Mouse (Mus musculus): ENCODE measurements around the gene Cldn6. TPM values are rescaled to one million over a fixed set of nuclear protein-coding genes. Genes with fewer than 3 reads are reported as not detected.
A peak's percentile ranks its signal among the peaks of the same experiment; 100 is the strongest.

Cldn6 gene
- 0.24 and 0.45 TPM in 2 replicates for polyA plus RNA-seq (2015; fragmentation: Nextera tagmentation; extraction: Ambion mirVana)

GRCm38 (mm10) chr17:23679127-23679835 lies at the start of gene Cldn6:
TSS of gene Cldn6 (plus strand) at chr17:23679249.
- no peaks in the 10 kb centered on the region for H3K36me3 ChIP-seq (ENCODE audit: control insufficient read depth, insufficient read depth)
- H3K27ac ChIP-seq (ENCODE audit: low read length): no peak within 1 kb of the TSS
- no peaks in the 10 kb centered on the region for H3K9me3 ChIP-seq (ENCODE audit: control insufficient read depth, low read length)
- peak within 1 kb of the TSS; percentile 28; the same call in 1 of the 2 replicates for H3K4me2 ChIP-seq (ENCODE audit: low read length)
- peaks cover 30% of the 10 kb centered on the region for H3K4me1 ChIP-seq (replicated peaks; ENCODE audit: control insufficient read depth, insufficient read depth, low read length)
- H3K9ac ChIP-seq (replicated peaks; ENCODE audit: low read depth, low read length): no peak within 1 kb of the TSS
- peaks cover 44% of the 10 kb centered on the region for H3K27me3 ChIP-seq (replicated peaks; ENCODE audit: control insufficient read depth, insufficient read depth, low read length)
- 2% methylated on average over 38 of the region's 38 CpGs for WGBS
- no peak for ATAC-seq
- H3K4me3 ChIP-seq (replicated peaks; ENCODE audit: low read length): peak within 1 kb of the TSS; percentile 4; the same call in 1 of the 2 replicates

- Histone ChIP-seq H3K4me2 (ENCODE audit: low read length) (peak overlapping the region; percentile 45), H3K27me3 (replicated peaks; ENCODE audit: control insufficient read depth, insufficient read depth, low read length) (no peaks in the 10 kb centered on the region), H3K4me1 (replicated peaks; ENCODE audit: control insufficient read depth, insufficient read depth, low read length) (peaks cover 5% of the 10 kb centered on the region; the same call in 1 of the 2 replicates), H3K27ac (ENCODE audit: low read length) (no peak overlapping the region), H3K4me3 (replicated peaks; ENCODE audit: low read length) (peak overlapping the region; percentile 4; the same call in 1 of the 2 replicates), H3K9ac (replicated peaks; ENCODE audit: low read depth, low read length) (no peak overlapping the region; the same call in 1 of the 2 replicates), H3K36me3 (ENCODE audit: control insufficient read depth, insufficient read depth) (no peaks in the 10 kb centered on the region), H3K9me3 (ENCODE audit: control insufficient read depth, low read length) (no peaks in the 10 kb centered on the region)
- ATAC-seq: peak; percentile 84
- 14% methylated on average over 22 of the region's 22 CpGs for WGBS
Measured at GRCm38 (mm10) chr17:23630195-23631020, 48.6 kb upstream of the Cldn6 start.

- ATAC-seq: no peak
- H3K36me3 ChIP-seq (ENCODE audit: control insufficient read depth, insufficient read depth): no peaks in the 10 kb centered on the region
- H3K4me3 ChIP-seq (replicated peaks; ENCODE audit: low read length): no peak overlapping the region
- peaks cover 5% of the 10 kb centered on the region; the same call in 1 of the 2 replicates for H3K4me1 ChIP-seq (replicated peaks; ENCODE audit: control insufficient read depth, insufficient read depth, low read length)
- H3K27ac ChIP-seq (ENCODE audit: low read length): no peak overlapping the region
- H3K27me3 ChIP-seq (replicated peaks; ENCODE audit: control insufficient read depth, insufficient read depth, low read length): no peaks in the 10 kb centered on the region
- H3K4me2 ChIP-seq (ENCODE audit: low read length): no peak overlapping the region
- no peaks in the 10 kb centered on the region for H3K9me3 ChIP-seq (ENCODE audit: control insufficient read depth, low read length)
- no peak overlapping the region for H3K9ac ChIP-seq (replicated peaks; ENCODE audit: low read depth, low read length)
- WGBS: 88% methylated on average over 8 of the region's 8 CpGs
Measured at GRCm38 (mm10) chr17:23631241-23631640, 47.8 kb upstream of the Cldn6 start.

GRCm38 (mm10) chr17:23644613-23645495 lies 34.2 kb upstream of the Cldn6 start, which contains the start of gene Mmp25:
TSS of gene Mmp25 (minus strand) at chr17:23645277.
- Histone ChIP-seq H3K9me3 (ENCODE audit: control insufficient read depth, low read length) (no peaks in the 10 kb centered on the region), H3K4me1 (replicated peaks; ENCODE audit: control insufficient read depth, insufficient read depth, low read length) (peaks cover 8% of the 10 kb centered on the region), H3K27ac (ENCODE audit: low read length) (no peak within 1 kb of the TSS), H3K9ac (replicated peaks; ENCODE audit: low read depth, low read length) (peak within 1 kb of the TSS; percentile 36; the same call in 1 of the 2 replicates), H3K4me3 (replicated peaks; ENCODE audit: low read length) (peak within 1 kb of the TSS; percentile 41), H3K27me3 (replicated peaks; ENCODE audit: control insufficient read depth, insufficient read depth, low read length) (peaks cover 31% of the 10 kb centered on the region), H3K4me2 (ENCODE audit: low read length) (peak within 1 kb of the TSS; percentile 60), H3K36me3 (ENCODE audit: control insufficient read depth, insufficient read depth) (no peaks in the 10 kb centered on the region)
- under 1% methylated on average over 58 of the region's 58 CpGs for WGBS
- no peak for ATAC-seq

GRCm38 (mm10) chr17:23645894-23646293 lies 33.2 kb upstream of the Cldn6 start:
- Histone ChIP-seq H3K36me3 (ENCODE audit: control insufficient read depth, insufficient read depth) (no peaks in the 10 kb centered on the region), H3K9me3 (ENCODE audit: control insufficient read depth, low read length) (no peaks in the 10 kb centered on the region)
- no peak for ATAC-seq

GRCm38 (mm10) chr17:23651363-23651762 lies 27.7 kb upstream of the Cldn6 start:
- no peak overlapping the region for H3K27ac ChIP-seq (ENCODE audit: low read length)
- no peaks in the 10 kb centered on the region for H3K36me3 ChIP-seq (ENCODE audit: control insufficient read depth, insufficient read depth)
- 76% methylated on average over 6 of the region's 6 CpGs for WGBS
- no peak overlapping the region for H3K9ac ChIP-seq (replicated peaks; ENCODE audit: low read depth, low read length)
- H3K4me2 ChIP-seq (ENCODE audit: low read length): no peak overlapping the region
- no peaks in the 10 kb centered on the region for H3K9me3 ChIP-seq (ENCODE audit: control insufficient read depth, low read length)
- H3K4me1 ChIP-seq (replicated peaks; ENCODE audit: control insufficient read depth, insufficient read depth, low read length): no peaks in the 10 kb centered on the region
- H3K27me3 ChIP-seq (replicated peaks; ENCODE audit: control insufficient read depth, insufficient read depth, low read length): peaks cover 5% of the 10 kb centered on the region; the same call in 1 of the 2 replicates
- no peak overlapping the region for H3K4me3 ChIP-seq (replicated peaks; ENCODE audit: low read length)
- no peak for ATAC-seq

More at GRCm38 (mm10) chr17:23645894-23646293, 33.2 kb upstream of the Cldn6 start:
- Histone ChIP-seq H3K4me3 (replicated peaks; ENCODE audit: low read length) (no peak overlapping the region), H3K4me2 (ENCODE audit: low read length) (no peak overlapping the region), H3K4me1 (replicated peaks; ENCODE audit: control insufficient read depth, insufficient read depth, low read length) (peaks cover 8% of the 10 kb centered on the region), H3K9ac (replicated peaks; ENCODE audit: low read depth, low read length) (no peak overlapping the region), H3K27ac (ENCODE audit: low read length) (no peak overlapping the region), H3K27me3 (replicated peaks; ENCODE audit: control insufficient read depth, insufficient read depth, low read length) (peaks cover 31% of the 10 kb centered on the region)
- WGBS: 31% methylated on average over 10 of the region's 10 CpGs

- ATAC-seq: no peak
- Histone ChIP-seq H3K9me3 (ENCODE audit: control insufficient read depth, low read length) (no peaks in the 10 kb centered on the region), H3K27me3 (replicated peaks; ENCODE audit: control insufficient read depth, insufficient read depth, low read length) (no peaks in the 10 kb centered on the region), H3K4me3 (replicated peaks; ENCODE audit: low read length) (no peak overlapping the region), H3K4me1 (replicated peaks; ENCODE audit: control insufficient read depth, insufficient read depth, low read length) (no peaks in the 10 kb centered on the region), H3K4me2 (ENCODE audit: low read length) (no peak overlapping the region), H3K36me3 (ENCODE audit: control insufficient read depth, insufficient read depth) (no peaks in the 10 kb centered on the region), H3K9ac (replicated peaks; ENCODE audit: low read depth, low read length) (no peak overlapping the region), H3K27ac (ENCODE audit: low read length) (no peak overlapping the region)
- WGBS: 57% methylated on average over 1 of the region's 2 CpGs
Measured at GRCm38 (mm10) chr17:23653324-23653723, 25.7 kb upstream of the Cldn6 start.

GRCm38 (mm10) chr17:23654001-23654400 lies 25.0 kb upstream of the Cldn6 start:
- no peaks in the 10 kb centered on the region for H3K9me3 ChIP-seq (ENCODE audit: control insufficient read depth, low read length)
- no peak overlapping the region for H3K4me2 ChIP-seq (ENCODE audit: low read length)
- 0 out of 2 replicates have a peak, but pooled peaks cover 3% of the 10 kb centered on the region for H3K27me3 ChIP-seq (replicated peaks; ENCODE audit: control insufficient read depth, insufficient read depth, low read length)
- WGBS: 66% methylated on average over 6 of the region's 6 CpGs
- no peaks in the 10 kb centered on the region for H3K4me1 ChIP-seq (replicated peaks; ENCODE audit: control insufficient read depth, insufficient read depth, low read length)
- no peaks in the 10 kb centered on the region for H3K36me3 ChIP-seq (ENCODE audit: control insufficient read depth, insufficient read depth)
- H3K9ac ChIP-seq (replicated peaks; ENCODE audit: low read depth, low read length): no peak overlapping the region
- no peak overlapping the region for H3K4me3 ChIP-seq (replicated peaks; ENCODE audit: low read length)
- no peak for ATAC-seq
- no peak overlapping the region for H3K27ac ChIP-seq (ENCODE audit: low read length)
